Mouse (Mus musculus): ENCODE data around the gene Zscan10.

The Zscan10 gene

GRCm38 (mm10) chr17:23600641-23601622 lies at the start of gene Zscan10:
Gene Zscan10, plus strand, starts transcription at chr17:23600856.
- DNase-seq, result no peak

- DNase-seq, result peak; percentile 32
Observed at GRCm38 (mm10) chr17:23550856-23551255, 49.8 kb upstream of the Zscan10 start.

GRCm38 (mm10) chr17:23551416-23551815 lies 49.2 kb upstream of the Zscan10 start:
- DNase-seq, result no peak

GRCm38 (mm10) chr17:23551963-23552362 lies 48.7 kb upstream of the Zscan10 start:
- no peak for DNase-seq

GRCm38 (mm10) chr17:23552896-23553633 lies 47.6 kb upstream of the Zscan10 start:
- DNase-seq, result no peak

GRCm38 (mm10) chr17:23553634-23554120 lies 47.0 kb upstream of the Zscan10 start:
- no peak for DNase-seq

GRCm38 (mm10) chr17:23554321-23554720 lies 46.3 kb upstream of the Zscan10 start:
- no peak for DNase-seq

GRCm38 (mm10) chr17:23555243-23555916 lies 45.3 kb upstream of the Zscan10 start:
- DNase-seq, result no peak

GRCm38 (mm10) chr17:23559767-23560166 lies 40.9 kb upstream of the Zscan10 start:
- DNase-seq, result peak; percentile 68 to 71

- peak; percentile 93 for DNase-seq
Observed at GRCm38 (mm10) chr17:23563595-23564367, 36.9 kb upstream of the Zscan10 start, which contains the start of gene Zfp213. Gene Zfp213, minus strand, starts transcription at chr17:23564238.

- DNase-seq, result no peak
Observed at GRCm38 (mm10) chr17:23564368-23564715, 36.3 kb upstream of the Zscan10 start.

GRCm38 (mm10) chr17:23566787-23567186 lies 33.9 kb upstream of the Zscan10 start:
- DNase-seq, result peak; percentile 31 to 32

- DNase-seq, result peak in 1 of 2 experiments; percentile 19
Observed at GRCm38 (mm10) chr17:23568370-23568769, 32.3 kb upstream of the Zscan10 start.

GRCm38 (mm10) chr17:23570017-23570416 lies 30.6 kb upstream of the Zscan10 start:
- peak; percentile 54 to 58 for DNase-seq

- no peak for DNase-seq
Observed at GRCm38 (mm10) chr17:23571084-23571483, 29.6 kb upstream of the Zscan10 start.

- peak; percentile 42 to 44 for DNase-seq
Observed at GRCm38 (mm10) chr17:23572059-23572458, 28.6 kb upstream of the Zscan10 start.

GRCm38 (mm10) chr17:23574130-23574529 lies 26.5 kb upstream of the Zscan10 start:
- no peak for DNase-seq

- DNase-seq, result no peak
Observed at GRCm38 (mm10) chr17:23575951-23576552, 24.6 kb upstream of the Zscan10 start.

GRCm38 (mm10) chr17:23584786-23585185 lies 15.9 kb upstream of the Zscan10 start:
- no peak for DNase-seq

GRCm38 (mm10) chr17:23585721-23586491 lies 14.8 kb upstream of the Zscan10 start:
- no peak for DNase-seq

- DNase-seq, result no peak
Observed at GRCm38 (mm10) chr17:23587253-23587652, 13.4 kb upstream of the Zscan10 start.
